In the genomic region with DNA sequence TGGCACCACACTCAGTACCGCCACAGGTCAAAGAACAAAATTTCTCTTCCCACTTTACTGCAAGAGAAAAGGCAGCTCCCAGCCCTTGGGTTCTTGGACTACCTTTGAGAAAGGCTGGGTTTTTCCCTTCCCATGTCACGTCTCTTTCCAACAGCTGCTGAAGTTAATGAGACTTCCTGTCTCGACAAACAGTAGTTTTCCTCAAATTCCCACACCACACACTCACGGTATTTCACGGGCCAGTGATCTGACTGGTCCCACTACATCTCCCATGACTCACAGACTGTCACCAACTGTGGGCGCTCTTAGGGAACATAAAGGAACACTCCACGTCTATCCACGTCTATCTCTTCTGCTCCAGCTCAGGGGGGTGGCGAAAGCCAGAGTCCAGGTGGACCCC, we compare ENCODE assay signal across 20 mouse cellular contexts.
"Had no signal": no experiment of that assay in that cellular context is flagged by ENCODE, and none has a peak within 500 bp of the region (broad histone marks: within the 10 kb centered on the region; RNA-seq: fewer than 3 reads in every experiment).

No protein-coding gene starts in this region.

- H3K4me3 ChIP-seq: intestine, embryonic 15.5 days; left cerebral cortex, adult 2 months; liver, embryonic 12.5 days; liver, embryonic 15.5 days; lung, embryonic 15.5 days; megakaryocyte, embryonic 14.5 days; midbrain, embryonic 10.5 days; midbrain, embryonic 13.5 days had no signal

- H3K36me3 ChIP-seq: intestine, embryonic 15.5 days; liver, embryonic 15.5 days; lung, embryonic 15.5 days had no signal

- H3K4me1 ChIP-seq: liver, embryonic 15.5 days had no signal

- H3K27me3 ChIP-seq: intestine, embryonic 15.5 days; liver, embryonic 12.5 days; liver, embryonic 15.5 days; lung, embryonic 15.5 days; megakaryocyte, embryonic 14.5 days; midbrain, embryonic 13.5 days had no signal

- DNase-seq: kidney, adult 11 months; kidney, adult 9 months; kidney, postnatal 36 days; layer of hippocampus, postnatal 36 days; liver; lung, adult 18-20 months; lung, postnatal 10 days; lung, postnatal 36 days; right cerebral cortex, postnatal 4 days; thymus, postnatal 25 days had no signal

- ATAC-seq: intestine, embryonic 15.5 days; liver, embryonic 12.5 days; midbrain, embryonic 13.5 days; midbrain, embryonic 16.5 days had no signal

- H3K27ac ChIP-seq: intestine, embryonic 15.5 days; left cerebral cortex, adult 2 months; liver, embryonic 12.5 days; liver, embryonic 15.5 days; lung, embryonic 15.5 days; midbrain, embryonic 10.5 days; midbrain, embryonic 13.5 days; stomach, postnatal 0 days had no signal

- H3K9ac ChIP-seq: intestine, embryonic 15.5 days; liver, embryonic 12.5 days; liver, embryonic 15.5 days; lung, embryonic 15.5 days; midbrain, embryonic 13.5 days had no signal

- H3K9me3 ChIP-seq: intestine, embryonic 15.5 days; liver, embryonic 12.5 days; liver, embryonic 15.5 days; lung, embryonic 15.5 days; megakaryocyte, embryonic 14.5 days; midbrain, embryonic 10.5 days; midbrain, embryonic 13.5 days had no signal

- H3K4me2 ChIP-seq: intestine, embryonic 15.5 days; liver, embryonic 12.5 days; liver, embryonic 15.5 days; lung, embryonic 15.5 days; midbrain, embryonic 13.5 days had no signal
